Mouse (Mus musculus) liver, embryonic 11.5 days (tissue): ENCODE measurements around the gene Aebp1. TPM values are rescaled to one million over a fixed set of nuclear protein-coding genes. Genes with fewer than 3 reads are reported as not detected.
A peak's percentile ranks its signal among the peaks of the same experiment; 100 is the strongest.
"Not testable (repeated sequence)": the region's sequence is repeated elsewhere in the genome, so short reads cannot be mapped to it uniquely, and the experiment has no call there.

Experiments
- ATAC-seq: fragments of 200-750 bp; cut with Nextera tagmentation; replicated peaks from 2 replicates; pipeline ENCODE4 v1.8.0; 2017; ENCODE audit warnings: moderate number of reproducible peaks, mild to moderate bottlenecking, moderate TSS enrichment, moderate library complexity; ENCODE audit not compliant: low FRiP score
- DNase-seq: peaks from one replicate; pipeline ENCODE4 v3.0.0-alpha.2; 2017; ENCODE audit warnings: low spot score
- H3K27ac ChIP-seq: fragments of 300-500 bp; sonication (generic); 2 replicates; pipeline ENCODE4 v1.5.1; 2014; ENCODE audit warnings: mild to moderate bottlenecking, low read depth, low read length, control low read depth
- H3K27me3 ChIP-seq: fragments of 300-500 bp; sonication (generic); replicated peaks from 2 replicates; pipeline ENCODE4 v1.6.1; 2014; ENCODE audit warnings: low read length, mixed read lengths; ENCODE audit not compliant: control insufficient read depth, insufficient read depth
- H3K36me3 ChIP-seq: fragments of 300-500 bp; sonication (generic); 2 replicates; pipeline ENCODE4 v1.6.1; 2014; ENCODE audit warnings: mild to moderate bottlenecking, low read length, moderate library complexity, mixed read lengths; ENCODE audit not compliant: control insufficient read depth, insufficient read depth
- H3K4me1 ChIP-seq: fragments of 300-500 bp; sonication (generic); replicated peaks from 2 replicates; pipeline ENCODE4 v1.6.1; 2014; ENCODE audit warnings: low read length, mixed read lengths; ENCODE audit not compliant: control insufficient read depth, insufficient read depth
- H3K4me2 ChIP-seq: fragments of 300-500 bp; sonication (generic); 2 replicates; pipeline ENCODE4 v1.6.1; 2014; ENCODE audit warnings: mild to moderate bottlenecking, control low read depth, moderate library complexity
- H3K4me3 ChIP-seq: fragments of 300-500 bp; sonication (generic); 2 replicates; pipeline ENCODE4 v1.5.1; 2014; ENCODE audit warnings: low read depth, low read length, control low read depth
- H3K9ac ChIP-seq: fragments of 300-500 bp; sonication (generic); 2 replicates; pipeline ENCODE4 v1.6.1; 2014; ENCODE audit warnings: low read depth, low read length, control low read depth
- H3K9me3 ChIP-seq: fragments of 300-500 bp; sonication (generic); 2 replicates; pipeline ENCODE4 v1.6.1; 2016; ENCODE audit warnings: low read length, inconsistent platforms, mixed read lengths; ENCODE audit not compliant: control insufficient read depth
- WGBS: fragments of 180-500 bp; shearing (Covaris S2); extraction: QIAGEN DNeasy Blood & Tissue Kit; methylation state at CpG from one replicate; pipeline ENCODE4 v1.1.7; 2014; 5-methylcytosine and 5-hydroxymethylcytosine counted together
- polyA plus RNA-seq: library from polyadenylated mRNA; unstranded; fragments of >200 nt; fragmentation: Nextera tagmentation; extraction: Ambion mirVana; gene quantifications from 2 replicates; pipeline ENCODE4 v1.2.1, GENCODE M21; 2014

Aebp1 gene
- polyA plus RNA-seq, 1 experiment from 2014 or later: 11.3 TPM

- DNase-seq (no peak), ATAC-seq (no peak)
- Histone ChIP-seq H3K9ac (no peak overlapping the region), H3K27ac (no peak overlapping the region), H3K4me3 (no peak overlapping the region), H3K36me3 (peaks cover 47% of the 10 kb centered on the region), H3K4me2 (no peak overlapping the region), H3K4me1 (peaks cover 14% of the 10 kb centered on the region), H3K9me3 (no peaks in the 10 kb centered on the region), H3K27me3 (no peaks in the 10 kb centered on the region)
- WGBS: 93% methylated on average over 9 of the region's 9 CpGs
Measured at GRCm38 (mm10) chr11:5873192-5873591, 11.4 kb downstream of the Aebp1 start.

- no peak for ATAC-seq
- no peaks in the 10 kb centered on the region for H3K27me3 ChIP-seq
- WGBS: 6% methylated on average over 5 of the region's 5 CpGs
- peak overlapping the region; percentile 80 for H3K4me2 ChIP-seq
- peak overlapping the region; percentile 81 for H3K9ac ChIP-seq
- no peak for DNase-seq
- no peak overlapping the region for H3K27ac ChIP-seq
- peak overlapping the region; percentile 69 for H3K4me3 ChIP-seq
- H3K36me3 ChIP-seq: peaks cover 31% of the 10 kb centered on the region
- H3K9me3 ChIP-seq: no peaks in the 10 kb centered on the region
- peaks cover 14% of the 10 kb centered on the region for H3K4me1 ChIP-seq
Measured at GRCm38 (mm10) chr11:5877421-5877820, 15.7 kb downstream of the Aebp1 start.

- peaks cover 17% of the 10 kb centered on the region for H3K4me1 ChIP-seq
- H3K9ac ChIP-seq: peak within 1 kb of the TSS; percentile 81
- no peaks in the 10 kb centered on the region for H3K27me3 ChIP-seq
- peaks cover 26% of the 10 kb centered on the region for H3K36me3 ChIP-seq
- peak; percentile 95 for DNase-seq
- under 1% methylated on average over 52 of the region's 52 CpGs for WGBS
- H3K27ac ChIP-seq: peak within 1 kb of the TSS; percentile 59
- no peaks in the 10 kb centered on the region for H3K9me3 ChIP-seq
- peak within 1 kb of the TSS; percentile 69 for H3K4me3 ChIP-seq
- ATAC-seq: peak; percentile 98
- peak within 1 kb of the TSS; percentile 81 for H3K4me2 ChIP-seq
Measured at GRCm38 (mm10) chr11:5877921-5878526, 16.3 kb downstream of the Aebp1 start, which contains the start of gene Pold2. Gene Pold2, minus strand, starts transcription at chr11:5878292.

- Histone ChIP-seq H3K9ac (peak overlapping the region; percentile 73), H3K36me3 (peaks cover 22% of the 10 kb centered on the region), H3K9me3 (no peaks in the 10 kb centered on the region), H3K4me2 (peak overlapping the region; percentile 81), H3K27me3 (no peaks in the 10 kb centered on the region), H3K4me1 (peaks cover 17% of the 10 kb centered on the region), H3K27ac (peak overlapping the region; percentile 59), H3K4me3 (peak overlapping the region; percentile 69)
- DNase-seq (no peak), ATAC-seq (peak; percentile 7)
- 55% methylated on average over 8 of the region's 8 CpGs for WGBS
Measured at GRCm38 (mm10) chr11:5878661-5879060, 16.9 kb downstream of the Aebp1 start.

- no peak overlapping the region for H3K4me3 ChIP-seq
- WGBS: 60% methylated on average over 5 of the region's 5 CpGs
- H3K4me1 ChIP-seq: peaks cover 17% of the 10 kb centered on the region
- ATAC-seq (no peak), DNase-seq (peak; percentile 61)
- no peaks in the 10 kb centered on the region for H3K27me3 ChIP-seq
- H3K4me2 ChIP-seq: no peak overlapping the region
- H3K27ac ChIP-seq: no peak overlapping the region
- H3K9me3 ChIP-seq: no peaks in the 10 kb centered on the region
- H3K9ac ChIP-seq: no peak overlapping the region
- H3K36me3 ChIP-seq: peaks cover 12% of the 10 kb centered on the region
Measured at GRCm38 (mm10) chr11:5879905-5880304, 18.2 kb downstream of the Aebp1 start.

GRCm38 (mm10) chr11:5882518-5882917 lies 20.8 kb downstream of the Aebp1 start:
- WGBS: 45% methylated on average over 8 of the region's 8 CpGs
- Histone ChIP-seq H3K4me2 (no peak overlapping the region), H3K36me3 (no peaks in the 10 kb centered on the region), H3K4me1 (peaks cover 3% of the 10 kb centered on the region; the same call in 1 of the 2 replicates), H3K27ac (no peak overlapping the region), H3K9me3 (no peaks in the 10 kb centered on the region), H3K27me3 (no peaks in the 10 kb centered on the region), H3K4me3 (no peak overlapping the region), H3K9ac (no peak overlapping the region)
- no peak for DNase-seq
- no peak for ATAC-seq

GRCm38 (mm10) chr11:5886187-5886586 lies 24.4 kb downstream of the Aebp1 start:
- Histone ChIP-seq H3K36me3 (no peaks in the 10 kb centered on the region), H3K27ac (no peak overlapping the region), H3K27me3 (no peaks in the 10 kb centered on the region), H3K4me2 (no peak overlapping the region), H3K4me1 (0 out of 2 replicates have a peak, but pooled peaks cover 6% of the 10 kb centered on the region), H3K4me3 (no peak overlapping the region), H3K9me3 (no peaks in the 10 kb centered on the region), H3K9ac (no peak overlapping the region)
- ATAC-seq: no peak
- DNase-seq: no peak
- WGBS: 18% methylated on average over 9 of the region's 9 CpGs

- no peak overlapping the region for H3K4me3 ChIP-seq
- no peaks in the 10 kb centered on the region for H3K27me3 ChIP-seq
- 64% methylated on average over 5 of the region's 5 CpGs for WGBS
- no peaks in the 10 kb centered on the region for H3K36me3 ChIP-seq
- peaks cover 11% of the 10 kb centered on the region; the same call in 1 of the 2 replicates for H3K4me1 ChIP-seq
- ATAC-seq: no peak
- no peak for DNase-seq
- no peak overlapping the region; the same call in 1 of the 2 replicates for H3K27ac ChIP-seq
- no peak overlapping the region for H3K4me2 ChIP-seq
- no peak overlapping the region for H3K9ac ChIP-seq
- no peaks in the 10 kb centered on the region for H3K9me3 ChIP-seq
Measured at GRCm38 (mm10) chr11:5887250-5887649, 25.5 kb downstream of the Aebp1 start.

- not testable (repeated sequence) for H3K4me3 ChIP-seq, H3K4me2 ChIP-seq, H3K9me3 ChIP-seq, ATAC-seq, H3K27me3 ChIP-seq, H3K36me3 ChIP-seq, H3K27ac ChIP-seq, DNase-seq, H3K9ac ChIP-seq
- 69% methylated on average over 4 of the region's 5 CpGs for WGBS
- H3K4me1 ChIP-seq: peaks cover 18% of the 10 kb centered on the region
Measured at GRCm38 (mm10) chr11:5888563-5888962, 26.8 kb downstream of the Aebp1 start.
